Mouse (Mus musculus) v-Abl transformed pro-B cells (cell line): ENCODE measurements at regions not wholly inside any gene's neighbourhood (a gene's known extent, or its start where the extent isn't known, plus 50 kb on each side); places are given as distances from the start of the nearest gene placed in this dataset.

Experiments used
- in situ Hi-C, 2 experiments: fragments of 400-800 bp; cut with MboI; formaldehyde crosslinking; loops; one replicate each; pipeline ENCODE4 v1.15.1; 2025; ENCODE audit not compliant: unreplicated experiment in 2 of 2

- in situ Hi-C loops = loop anchor here (5.0 kb wide), 1 partner anchor 169 kb away; no protein-coding TSS in a partner anchor
These were observed 57.8 kb downstream of the Lsm3 start for GRCm38 (mm10) chr6:91573487-91573886.

GRCm38 (mm10) chr6:91574414-91574813 is 58.7 kb downstream of the Lsm3 start:
- in situ Hi-C loops = loop anchor here (5.0 kb wide), 1 partner anchor 168 kb away; no protein-coding TSS in a partner anchor

- in situ Hi-C loops = no loop called here
These were observed 60.1 kb downstream of the Lsm3 start for GRCm38 (mm10) chr6:91575662-91576364.

GRCm38 (mm10) chr6:91576906-91577305 is 61.2 kb downstream of the Lsm3 start:
- in situ Hi-C loops = no loop called here

GRCm38 (mm10) chr6:91579666-91580065 is 63.9 kb downstream of the Lsm3 start:
- in situ Hi-C loops = no loop called here

GRCm38 (mm10) chr6:91580607-91581006 is 64.9 kb downstream of the Lsm3 start:
- in situ Hi-C loops = no loop called here

- in situ Hi-C loops = no loop called here
These were observed 66.6 kb downstream of the Lsm3 start for GRCm38 (mm10) chr6:91582338-91582737.

- in situ Hi-C loops = no loop called here
These were observed 67.6 kb downstream of the Lsm3 start for GRCm38 (mm10) chr6:91583346-91583745.

GRCm38 (mm10) chr6:91585543-91585942 is 69.8 kb downstream of the Lsm3 start:
- in situ Hi-C loops = no loop called here

GRCm38 (mm10) chr6:91589181-91589580 is 73.5 kb downstream of the Lsm3 start:
- in situ Hi-C loops = no loop called here

GRCm38 (mm10) chr6:91590395-91590794 is 74.7 kb downstream of the Lsm3 start:
- in situ Hi-C loops = no loop called here

- in situ Hi-C loops = no loop called here
These were observed 75.3 kb downstream of the Lsm3 start for GRCm38 (mm10) chr6:91590806-91591571.

GRCm38 (mm10) chr6:91592651-91593050 is 76.9 kb downstream of the Lsm3 start:
- in situ Hi-C loops = no loop called here

GRCm38 (mm10) chr6:91598942-91599341 is 83.2 kb downstream of the Lsm3 start:
- in situ Hi-C loops = no loop called here

- in situ Hi-C loops = no loop called here
These were observed 83.7 kb upstream of the Slc6a6 start for GRCm38 (mm10) chr6:91600116-91600515.

- in situ Hi-C loops = no loop called here
These were observed 77.1 kb upstream of the Slc6a6 start for GRCm38 (mm10) chr6:91606634-91607215.

- in situ Hi-C loops = no loop called here
These were observed 76.1 kb upstream of the Slc6a6 start for GRCm38 (mm10) chr6:91607613-91608272.

GRCm38 (mm10) chr6:91609671-91610070 is 74.2 kb upstream of the Slc6a6 start:
- in situ Hi-C loops = no loop called here

- in situ Hi-C loops = no loop called here
These were observed 68.8 kb upstream of the Slc6a6 start for GRCm38 (mm10) chr6:91615022-91615421.

- in situ Hi-C loops = no loop called here
These were observed 67.3 kb upstream of the Slc6a6 start for GRCm38 (mm10) chr6:91616541-91616940.

- in situ Hi-C loops = no loop called here
These were observed 66.7 kb upstream of the Slc6a6 start for GRCm38 (mm10) chr6:91617031-91617596.
